ENCODE assay signal across 9 mouse cellular contexts in the genomic region with DNA sequence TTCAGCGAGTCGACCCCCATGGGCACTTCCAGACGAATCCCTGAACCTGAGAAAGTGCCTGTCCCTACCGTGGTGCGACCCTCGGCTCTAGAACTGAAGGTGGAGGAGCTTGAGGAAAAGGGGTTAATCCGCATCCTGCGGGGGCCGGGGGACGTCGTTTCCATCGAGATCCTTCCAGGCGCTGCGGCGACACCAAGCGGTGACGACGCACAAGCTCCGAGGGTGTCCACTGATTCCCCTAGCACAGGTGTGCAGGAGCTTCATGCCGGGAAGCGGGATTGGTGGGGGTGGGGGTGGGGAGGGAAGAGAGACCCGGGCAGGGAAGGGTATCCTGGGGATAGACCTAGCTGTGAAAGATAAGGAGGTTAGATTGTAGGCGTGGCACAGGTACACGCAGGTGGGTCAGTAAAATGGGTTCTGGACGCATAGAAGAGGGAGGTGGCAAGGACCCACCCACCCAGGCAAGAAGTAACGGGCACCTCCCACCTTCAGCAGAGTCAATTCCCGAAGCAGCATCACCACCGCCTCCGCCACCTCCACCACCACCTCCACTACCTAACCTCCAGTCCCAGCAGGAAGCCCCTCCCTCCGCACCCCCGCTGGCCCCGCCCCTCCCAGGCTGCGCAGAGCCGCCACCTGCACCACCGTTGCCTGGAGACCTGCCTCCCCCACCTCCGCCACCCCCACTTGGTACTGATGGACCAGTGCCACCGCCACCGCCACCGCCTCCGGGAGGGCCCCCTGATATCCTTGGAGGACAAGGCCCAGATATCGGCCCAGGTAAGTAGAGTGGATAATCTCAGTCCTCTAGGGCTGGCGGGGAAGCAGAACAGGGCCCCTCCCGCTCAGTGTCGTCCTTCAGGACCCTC. TPM values are rescaled to one million over a fixed set of nuclear protein-coding genes. Genes with fewer than 3 reads are reported as not detected.
A peak's percentile ranks its signal among the peaks of the same experiment; 100 is the strongest.
DNase-seq lines count a peak whose midpoint lies in the region; ATAC-seq lines count a peak whose summit lies in the region.
"Had no signal": no experiment of that assay in that cellular context is flagged by ENCODE, and none has a peak within 500 bp of the region (broad histone marks: within the 10 kb centered on the region; RNA-seq: fewer than 3 reads in every experiment).

No protein-coding gene starts in this region.

- H3K27ac ChIP-seq in embryonic facial prominence, embryonic 14.5 days (replicated peaks; ENCODE audit: low read depth, low read length), result no peak overlapping the region
- H3K27ac ChIP-seq in intestine, embryonic 15.5 days, result no peak overlapping the region
- H3K27ac ChIP-seq in midbrain, embryonic 11.5 days (ENCODE audit: low read depth, low read length), result no peak overlapping the region

- WGBS in embryonic facial prominence, embryonic 14.5 days, result 5% methylated on average over 38 of the region's 44 CpGs
- WGBS in intestine, embryonic 15.5 days, result 6% methylated on average over 44 of the region's 44 CpGs
- WGBS in midbrain, embryonic 11.5 days, result 4% methylated on average over 44 of the region's 44 CpGs

- peak overlapping the region; percentile 42 for H3K9ac ChIP-seq in embryonic facial prominence, embryonic 14.5 days (ENCODE audit: low read depth, low read length)
- H3K9ac ChIP-seq in intestine, embryonic 15.5 days, result no peak overlapping the region
- no peak overlapping the region for H3K9ac ChIP-seq in midbrain, embryonic 11.5 days (ENCODE audit: low read length)

- H3K4me3 ChIP-seq in embryonic facial prominence, embryonic 14.5 days (ENCODE audit: low read depth, low read length), result peak overlapping the region; percentile 31
- peak overlapping the region; percentile 19; the same call in 1 of the 2 replicates for H3K4me3 ChIP-seq in intestine, embryonic 15.5 days (replicated peaks)
- H3K4me3 ChIP-seq in midbrain, embryonic 11.5 days (ENCODE audit: low read depth, low read length), result peak overlapping the region; percentile 20
- H3K4me3 ChIP-seq: megakaryocyte, embryonic 14.5 days had no signal

- peaks cover 75% of the 10 kb centered on the region for H3K27me3 ChIP-seq in embryonic facial prominence, embryonic 14.5 days (replicated peaks; ENCODE audit: control insufficient read depth, insufficient read depth, low read length)
- H3K27me3 ChIP-seq in intestine, embryonic 15.5 days (replicated peaks), result peaks cover 67% of the 10 kb centered on the region
- peaks cover 64% of the 10 kb centered on the region for H3K27me3 ChIP-seq in midbrain, embryonic 11.5 days (ENCODE audit: control insufficient read depth, insufficient read depth, low read length)

- DNase-seq in embryo, embryonic 10 days (ENCODE audit: low spot score), result peak; percentile 66
- no peak for DNase-seq in embryo, embryonic 9.5 days (ENCODE audit: extremely low spot score)
- peak; percentile 66 for DNase-seq in ES-CJ7 (ENCODE audit: low read depth, low spot score)
- peak; percentile 59 for DNase-seq in embryonic facial prominence, embryonic 14.5 days (ENCODE audit: low spot score)
- no peak for DNase-seq in midbrain, embryonic 11.5 days (ENCODE audit: low spot score, missing footprints)
- no peak for DNase-seq in urinary bladder, adult 18-20 months (ENCODE audit: low spot score in 2 of 2)
- DNase-seq in adrenal gland, postnatal 4 days (ENCODE audit: low spot score in 2 of 2), result no peak

- peak overlapping the region; percentile 59 for H3K4me2 ChIP-seq in embryonic facial prominence, embryonic 14.5 days (ENCODE audit: low read depth, low read length)
- H3K4me2 ChIP-seq in intestine, embryonic 15.5 days (replicated peaks), result peak overlapping the region; percentile 57
- H3K4me2 ChIP-seq in midbrain, embryonic 11.5 days, result peak overlapping the region; percentile 45

- no peaks in the 10 kb centered on the region for H3K36me3 ChIP-seq in embryonic facial prominence, embryonic 14.5 days (ENCODE audit: control insufficient read depth, insufficient read depth, low read length)
- H3K36me3 ChIP-seq in intestine, embryonic 15.5 days, result no peaks in the 10 kb centered on the region
- H3K36me3 ChIP-seq in midbrain, embryonic 11.5 days (ENCODE audit: control insufficient read depth, insufficient read depth, low read length), result no peaks in the 10 kb centered on the region

- H3K9me3 ChIP-seq in embryonic facial prominence, embryonic 14.5 days (ENCODE audit: control insufficient read depth, low read length), result no peaks in the 10 kb centered on the region
- H3K9me3 ChIP-seq in intestine, embryonic 15.5 days, result no peaks in the 10 kb centered on the region
- H3K9me3 ChIP-seq in midbrain, embryonic 11.5 days (ENCODE audit: control insufficient read depth, low read length), result no peaks in the 10 kb centered on the region
- H3K9me3 ChIP-seq: megakaryocyte, embryonic 14.5 days had no signal

- peaks cover 9% of the 10 kb centered on the region; the same call in 1 of the 2 replicates for H3K4me1 ChIP-seq in embryonic facial prominence, embryonic 14.5 days (ENCODE audit: control insufficient read depth, insufficient read depth, low read length)
- H3K4me1 ChIP-seq in intestine, embryonic 15.5 days (replicated peaks), result 0 out of 2 replicates have a peak, but pooled peaks cover 3% of the 10 kb centered on the region
- H3K4me1 ChIP-seq in midbrain, embryonic 11.5 days (ENCODE audit: control insufficient read depth, insufficient read depth, low read length), result peaks cover 8% of the 10 kb centered on the region

- ATAC-seq in embryonic facial prominence, embryonic 14.5 days (ENCODE audit: low read depth), result peak; percentile 42; the same call in 1 of the 2 replicates
- peak; percentile 54; the same call in 1 of the 2 replicates for ATAC-seq in intestine, embryonic 15.5 days
- no peak for ATAC-seq in midbrain, embryonic 11.5 days (ENCODE audit: low FRiP score)

RNA-seq across cellular contexts. Expression of gene 1700023F06Rik, which starts 15.2 kb away (rescaled TPM):
- polyA plus RNA-seq in embryonic facial prominence, embryonic 14.5 days (2014; fragmentation: Nextera tagmentation; extraction: Ambion mirVana), result 1.0 and 1.6 TPM in 2 replicates
- 0.73 and 1.0 TPM in 2 replicates for polyA plus RNA-seq in intestine, embryonic 15.5 days (2015; fragmentation: Nextera tagmentation; extraction: Ambion mirVana)
- polyA plus RNA-seq in midbrain, embryonic 11.5 days (2014; fragmentation: Nextera tagmentation; extraction: Ambion mirVana), result 0.12 and 0.14 TPM in 2 replicates
- under 1 TPM; 0.45 to 0.70 TPM for total RNA-seq in adrenal gland, postnatal 4 days (2021)

RNA-seq across cellular contexts. Expression of gene Fmnl1, which starts 22.3 kb away (rescaled TPM):
- polyA plus RNA-seq in embryonic facial prominence, embryonic 14.5 days (2014; fragmentation: Nextera tagmentation; extraction: Ambion mirVana), result 3.3 and 3.5 TPM in 2 replicates
- 2.0 and 2.2 TPM in 2 replicates for polyA plus RNA-seq in intestine, embryonic 15.5 days (2015; fragmentation: Nextera tagmentation; extraction: Ambion mirVana)
- 0.65 and 0.87 TPM in 2 replicates for polyA plus RNA-seq in midbrain, embryonic 11.5 days (2014; fragmentation: Nextera tagmentation; extraction: Ambion mirVana)
- total RNA-seq in adrenal gland, postnatal 4 days (2021), result 10 to 100 TPM; 13.4 to 14.2 TPM

RNA-seq across cellular contexts. Expression of gene Spata32, which starts 25.0 kb away (rescaled TPM):
- polyA plus RNA-seq in embryonic facial prominence, embryonic 14.5 days (2014; fragmentation: Nextera tagmentation; extraction: Ambion mirVana), result not detected in 2 replicates
- polyA plus RNA-seq in intestine, embryonic 15.5 days (2015; fragmentation: Nextera tagmentation; extraction: Ambion mirVana), result not detected in 2 replicates
- 0.15 TPM in 1 of 2 replicates, not detected in the other for polyA plus RNA-seq in midbrain, embryonic 11.5 days (2014; fragmentation: Nextera tagmentation; extraction: Ambion mirVana)
- not detected for total RNA-seq in adrenal gland, postnatal 4 days (2021)

Comparison
In these comparisons a context has a peak if more than half of its experiments do, and no peak if none do; other contexts are left out.
1. DNase-seq: peak in embryo, embryonic 10 days (single experiment), ES-CJ7 (single experiment) and embryonic facial prominence, embryonic 14.5 days (single experiment); none in embryo, embryonic 9.5 days (single experiment), midbrain, embryonic 11.5 days (single experiment), urinary bladder, adult 18-20 months (0 of 2) and adrenal gland, postnatal 4 days (0 of 2).
2. Peak in every context shown above with its lines, with median percentiles within 50 percentile points of each other: H3K4me2 ChIP-seq and H3K4me3 ChIP-seq.